Mouse (Mus musculus) embryo, embryonic 11 days (tissue): ENCODE results near the gene Epn2.

Experiments
- DNase-seq: peaks from one replicate; pipeline ENCODE4 v3.0.0-alpha.2; 2015

The Epn2 gene

DNA sequence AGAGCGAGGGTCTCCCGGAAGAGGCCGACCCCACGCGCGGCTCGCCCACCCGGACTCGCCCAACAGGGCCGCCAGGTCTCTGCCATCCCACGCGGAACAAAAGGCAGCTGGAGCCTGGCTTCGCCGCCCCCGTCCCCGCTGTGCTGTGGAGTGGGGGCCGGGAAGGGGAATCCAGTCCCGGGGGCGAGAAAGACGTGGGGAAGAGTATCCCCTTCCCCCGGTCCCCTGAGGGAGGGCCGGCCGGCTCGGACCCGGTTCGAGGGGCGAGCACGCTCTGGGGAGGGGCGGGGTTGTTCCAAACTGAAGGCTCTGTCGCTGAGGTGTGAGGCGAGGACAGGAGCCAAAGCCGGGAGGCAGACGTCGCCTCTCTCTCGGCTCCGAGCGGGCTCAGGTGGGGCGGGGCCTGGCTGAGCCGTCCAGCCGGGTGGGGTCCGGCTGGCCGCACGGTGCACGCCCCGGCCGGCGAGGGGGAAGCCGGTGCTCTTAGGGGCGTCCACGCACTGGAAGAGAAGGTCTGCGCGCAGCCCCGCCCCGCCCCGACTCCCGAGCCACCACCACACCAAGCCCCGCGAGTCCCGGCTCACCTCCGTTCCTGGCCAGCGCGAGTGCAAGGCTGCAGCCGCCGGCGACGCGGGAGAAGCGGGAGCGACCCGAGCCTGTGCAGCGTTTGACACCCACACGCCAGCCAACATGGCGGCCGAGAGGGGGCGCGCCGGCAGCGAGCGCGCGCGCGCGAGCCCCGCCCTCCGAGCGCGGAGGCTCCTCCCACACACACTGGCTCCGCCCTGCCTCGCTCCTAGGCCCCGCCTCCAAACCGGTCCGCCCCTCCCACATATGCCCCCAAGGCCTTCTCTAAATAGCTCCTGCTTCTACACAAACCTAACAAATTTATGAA lies at the start of gene Epn2:
Gene Epn2, minus strand, starts transcription at position 705 of the 895 bp plus-strand sequence.
- peak; percentile 87 for DNase-seq

DNA sequence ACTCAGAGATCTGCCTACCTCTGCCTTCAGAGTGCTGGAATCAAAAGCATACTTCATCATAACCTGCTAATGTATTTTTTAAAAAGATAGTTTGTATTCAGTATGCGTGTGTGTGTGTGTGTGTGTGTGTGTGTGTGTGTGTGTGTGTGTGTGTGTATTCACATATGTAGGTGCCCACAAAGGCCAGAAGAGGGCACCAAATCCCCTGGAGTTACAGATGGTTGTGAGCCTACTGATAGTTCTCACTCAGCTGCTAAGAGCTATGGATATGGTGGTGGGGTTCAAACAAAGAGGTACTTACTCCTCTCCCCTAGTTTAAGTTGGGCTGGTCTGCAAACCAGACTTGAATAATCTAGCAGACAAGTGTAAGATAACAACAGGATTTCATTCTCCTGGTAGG lies 47.0 kb upstream of the Epn2 start:
- no peak for DNase-seq

DNA sequence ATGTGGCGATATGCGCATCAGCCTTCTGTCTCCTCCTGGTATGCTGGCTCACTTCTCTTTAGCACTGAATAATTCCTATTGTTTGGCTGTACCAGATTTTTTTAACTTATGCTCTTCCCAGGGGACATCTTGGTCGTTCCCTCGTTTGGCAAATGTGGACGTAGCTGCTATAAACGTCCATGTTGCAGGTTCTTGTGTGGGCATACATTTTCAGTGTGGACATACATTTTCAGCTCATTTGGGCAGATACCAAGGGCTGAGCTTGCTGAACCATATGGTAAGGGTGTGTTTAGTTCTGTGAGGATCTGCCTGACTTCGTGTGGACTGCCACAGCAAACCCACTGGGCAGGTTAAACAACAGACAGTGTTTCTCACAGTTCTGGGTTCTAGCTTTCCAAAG lies 45.6 kb upstream of the Epn2 start:
- no peak for DNase-seq

DNA sequence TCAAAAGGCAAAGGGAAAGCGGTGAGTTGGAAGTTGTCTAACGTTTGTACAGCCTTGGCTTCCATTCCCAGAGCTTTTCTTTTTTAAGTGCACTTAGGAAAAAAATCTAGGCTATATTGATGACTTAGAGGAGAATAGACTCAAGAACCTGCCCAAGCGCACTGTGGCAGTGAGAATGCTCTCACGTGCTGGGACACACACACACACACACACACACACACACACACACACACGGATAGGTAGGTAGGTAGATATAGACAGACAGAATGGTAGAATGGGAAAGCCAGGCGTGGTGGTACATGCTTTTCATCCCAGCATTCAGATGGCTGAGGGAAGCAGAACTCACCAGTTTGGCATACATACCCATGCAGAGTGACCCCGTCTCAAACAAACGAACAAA lies 41.3 kb upstream of the Epn2 start:
- no peak for DNase-seq

DNA sequence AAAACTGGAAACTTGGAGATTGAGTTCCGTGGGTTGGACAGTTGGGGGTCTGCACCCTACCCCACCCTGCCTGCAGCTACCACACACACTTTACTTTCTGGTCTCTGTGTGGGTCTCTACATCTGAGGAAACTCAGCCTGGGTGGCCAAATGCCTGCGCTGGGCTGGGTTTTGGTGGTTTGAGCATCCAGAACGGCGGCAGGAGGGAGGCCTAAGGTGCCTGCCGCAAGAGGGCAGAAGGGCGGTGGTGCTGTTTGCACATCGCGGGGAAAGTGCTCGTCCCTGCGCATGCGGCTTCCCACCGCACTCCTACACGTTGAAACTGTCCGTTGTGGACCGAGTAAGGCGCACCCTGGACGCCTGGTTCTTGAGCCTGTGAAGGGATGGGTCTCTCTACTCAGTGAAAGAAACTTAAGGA lies 40.8 kb upstream of the Epn2 start:
- peak; percentile 90 for DNase-seq

DNA sequence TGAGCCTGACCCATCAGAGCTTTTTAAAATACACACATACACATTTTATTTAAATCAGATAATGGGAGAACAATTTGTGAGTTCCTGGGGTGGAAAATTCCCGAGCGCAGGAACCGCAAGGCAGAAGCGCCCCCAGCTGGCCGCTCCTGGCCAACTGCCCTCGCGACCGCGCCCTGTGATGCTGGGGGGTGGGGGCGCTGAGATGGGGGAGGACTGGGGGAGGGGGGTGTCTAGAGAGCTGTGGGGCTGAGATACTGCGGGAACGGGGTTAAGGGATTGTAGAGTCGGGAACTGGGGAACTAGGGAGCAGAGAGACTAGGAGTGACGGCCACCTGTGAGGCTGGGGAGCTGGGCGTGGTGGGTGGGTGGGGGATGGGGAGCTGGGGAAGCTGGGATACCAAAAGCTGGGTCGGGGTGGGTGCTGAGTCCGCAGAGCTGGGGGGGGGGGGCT lies 40.3 kb upstream of the Epn2 start:
- peak; percentile 86 for DNase-seq

DNA sequence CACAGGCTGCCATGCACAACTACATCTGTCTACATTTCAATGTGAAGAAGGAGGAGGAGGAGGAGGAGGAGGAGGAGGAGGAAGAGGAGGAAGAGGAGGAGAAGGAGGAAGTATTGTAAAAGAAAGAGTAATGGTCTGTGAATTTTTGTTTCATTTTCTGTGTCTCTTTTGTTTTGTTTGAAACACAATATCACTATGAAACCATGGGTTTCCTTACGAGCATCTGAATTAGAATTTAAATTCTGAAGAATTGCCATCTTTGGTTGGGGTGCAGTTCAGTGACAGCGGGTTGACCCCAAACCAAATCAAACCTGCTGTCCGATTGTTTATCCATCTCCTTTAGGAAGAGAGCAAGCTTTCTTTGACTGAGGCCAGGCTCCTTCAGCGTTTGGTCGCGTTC lies 39.9 kb upstream of the Epn2 start:
- no peak for DNase-seq

DNA sequence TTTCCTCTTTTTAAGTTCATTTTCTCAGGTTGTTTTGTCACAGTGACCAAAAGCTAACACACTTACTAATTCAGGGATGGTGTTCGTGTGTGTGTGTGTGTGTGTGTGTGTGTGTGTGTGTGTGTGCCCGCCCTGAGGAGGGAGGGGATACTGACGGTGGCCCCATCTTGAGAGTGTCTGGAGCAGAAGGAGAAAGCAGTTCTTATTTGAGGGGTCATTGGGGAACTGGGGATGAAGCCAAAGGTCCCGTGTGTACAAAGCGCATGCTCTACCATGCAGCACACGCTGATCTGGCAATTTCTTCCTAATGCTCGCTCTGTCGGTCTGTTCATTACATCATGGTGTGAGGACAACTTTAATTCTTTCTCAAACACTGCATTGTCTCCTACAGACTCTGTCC lies 39.1 kb upstream of the Epn2 start:
- no peak for DNase-seq

DNA sequence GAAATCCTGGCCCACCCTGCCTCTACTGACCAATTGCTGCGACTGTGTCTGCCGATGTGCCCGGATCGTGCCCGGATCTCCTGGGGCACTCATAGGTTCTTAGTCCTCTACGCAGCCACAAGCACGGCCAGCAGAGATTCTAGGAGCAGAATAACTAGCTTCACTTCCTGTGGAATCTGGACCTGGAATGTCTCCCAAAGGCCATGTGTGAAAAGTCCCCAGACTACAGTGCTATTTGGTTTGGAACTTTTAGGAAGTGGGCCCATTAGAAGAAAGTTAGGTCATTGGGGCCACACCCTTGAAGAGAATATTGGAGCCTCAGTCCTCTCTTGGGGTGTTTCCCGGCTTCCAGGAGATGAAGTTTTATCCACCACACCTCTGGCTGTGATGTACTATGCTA lies 38.6 kb upstream of the Epn2 start:
- no peak for DNase-seq

DNA sequence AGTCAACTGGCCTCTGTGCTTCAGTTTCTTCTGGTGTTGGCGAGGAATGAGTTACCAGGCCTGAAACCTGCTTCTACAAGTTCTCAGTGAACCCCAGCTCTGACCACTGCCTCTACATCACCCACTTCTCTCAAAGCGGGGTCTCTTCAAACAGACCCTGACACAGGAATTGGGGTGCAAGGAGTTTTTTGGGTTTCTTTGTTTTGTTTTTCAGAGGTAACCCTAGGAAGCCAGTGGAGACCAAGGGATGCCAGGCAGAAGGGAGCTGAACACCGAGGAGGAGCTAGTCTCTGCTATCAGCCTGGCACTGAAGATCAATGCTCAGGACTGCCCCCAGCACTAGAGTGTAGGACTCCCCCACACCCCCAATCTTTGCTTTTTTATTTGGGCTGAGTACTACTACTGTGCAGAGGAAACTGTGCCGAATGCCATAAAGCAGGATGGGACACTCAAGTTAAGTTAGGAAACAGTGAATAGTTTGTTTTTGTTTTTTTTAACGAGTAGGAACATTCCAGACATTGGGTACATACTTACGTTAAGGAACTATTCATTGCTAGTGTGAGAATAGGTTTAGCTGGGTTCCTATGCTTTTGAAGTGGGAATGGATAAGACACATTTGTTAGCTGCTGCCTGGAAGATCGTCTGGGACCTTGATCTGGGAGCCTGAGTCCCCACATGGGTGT lies 37.9 kb upstream of the Epn2 start:
- no peak for DNase-seq

DNA sequence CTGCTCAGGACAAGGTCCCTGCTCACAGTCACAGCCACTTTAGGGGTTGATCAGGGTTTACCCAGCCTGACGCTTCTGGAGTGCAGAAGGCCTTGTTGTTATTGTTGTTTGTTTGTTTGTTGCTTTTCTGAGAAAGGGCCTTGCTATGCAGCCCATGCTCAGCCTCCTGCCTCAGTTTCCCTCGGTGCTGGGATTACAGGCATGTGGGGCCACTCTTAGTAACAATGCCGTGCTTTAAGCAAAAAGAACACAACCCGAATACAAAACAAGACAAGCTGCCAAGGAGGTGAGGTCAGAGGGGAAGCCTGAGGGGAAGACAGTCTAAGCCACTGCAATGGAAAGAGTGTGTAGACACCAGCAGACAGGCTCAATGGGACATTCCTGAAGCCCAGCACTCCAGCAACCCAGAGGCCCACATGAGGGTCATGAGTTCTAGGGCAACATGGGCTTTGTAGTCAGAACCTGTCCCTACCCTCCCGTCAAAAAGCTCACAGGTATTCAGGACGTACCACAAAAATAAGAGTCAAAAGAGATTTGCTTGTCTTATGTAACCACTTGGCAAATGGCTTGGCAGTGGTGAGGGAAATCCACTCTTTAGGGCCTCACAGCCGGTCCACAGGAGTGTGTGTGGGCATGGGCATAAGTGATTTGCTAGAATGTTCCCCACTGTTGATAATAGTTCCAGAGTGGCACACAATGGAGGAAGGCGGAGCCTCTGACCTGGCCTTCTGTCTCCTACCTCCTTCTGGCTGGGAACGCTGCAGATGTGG lies 37.2 kb upstream of the Epn2 start:
- DNase-seq, result no peak

DNA sequence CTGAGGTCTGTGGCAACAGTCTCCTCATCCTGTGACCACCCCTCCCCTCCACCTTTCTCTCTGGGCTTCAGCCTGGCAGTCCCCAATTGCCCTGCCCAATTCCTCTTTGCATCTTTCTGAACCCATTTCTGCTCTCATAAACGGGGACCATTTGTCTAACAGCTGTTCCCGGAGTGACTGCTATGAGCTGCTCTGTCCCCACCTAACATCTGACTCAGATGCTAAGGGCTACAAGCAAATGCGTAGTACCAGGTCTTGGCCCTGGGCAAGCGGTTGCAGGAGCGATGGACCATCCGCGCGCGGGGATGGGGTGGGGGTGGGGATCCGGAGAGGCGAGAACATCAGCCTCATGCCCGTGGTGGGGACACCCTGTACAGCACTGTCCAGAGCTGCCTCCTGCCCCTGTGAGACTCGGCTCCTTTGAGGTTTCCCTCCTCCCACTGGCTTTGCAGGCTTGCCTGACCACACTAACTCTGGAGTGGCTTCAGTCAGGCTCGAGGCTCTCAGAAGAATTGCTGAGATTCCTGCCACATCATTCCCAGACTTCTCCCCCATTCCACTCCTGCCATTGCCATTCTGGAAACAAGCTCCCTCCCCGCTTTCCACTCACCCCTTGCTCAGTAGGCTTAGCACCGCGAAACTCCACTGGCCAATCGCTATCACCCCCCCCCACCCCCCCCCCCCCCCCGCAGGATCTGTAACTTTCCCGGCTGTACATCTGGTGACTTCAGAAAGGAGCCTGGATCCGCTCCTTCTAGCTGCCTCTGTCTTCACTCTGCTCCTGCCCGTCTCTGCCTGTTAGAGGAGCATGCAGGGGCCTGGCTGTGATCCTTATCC lies 36.4 kb upstream of the Epn2 start:
- DNase-seq, result peak; percentile 45

DNA sequence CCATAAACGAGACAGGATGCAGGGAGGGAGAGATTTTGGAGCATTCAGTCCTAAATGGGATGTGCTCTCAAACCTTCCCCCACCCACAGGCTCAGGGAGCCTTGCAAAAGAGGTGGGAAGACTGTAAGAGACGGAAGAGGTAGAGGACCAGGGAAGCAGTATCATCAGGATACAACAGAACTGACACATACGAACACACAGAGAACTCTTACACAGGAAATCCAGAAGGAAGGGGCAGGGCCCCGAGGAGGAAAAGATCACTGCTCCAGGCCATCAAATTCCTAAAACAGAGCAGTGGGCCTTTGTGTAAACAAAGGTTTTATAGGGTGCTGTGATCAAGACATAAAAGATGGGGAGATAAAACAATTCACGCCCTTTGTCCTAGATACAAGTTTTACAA lies 34.9 kb upstream of the Epn2 start:
- DNase-seq, result no peak

DNA sequence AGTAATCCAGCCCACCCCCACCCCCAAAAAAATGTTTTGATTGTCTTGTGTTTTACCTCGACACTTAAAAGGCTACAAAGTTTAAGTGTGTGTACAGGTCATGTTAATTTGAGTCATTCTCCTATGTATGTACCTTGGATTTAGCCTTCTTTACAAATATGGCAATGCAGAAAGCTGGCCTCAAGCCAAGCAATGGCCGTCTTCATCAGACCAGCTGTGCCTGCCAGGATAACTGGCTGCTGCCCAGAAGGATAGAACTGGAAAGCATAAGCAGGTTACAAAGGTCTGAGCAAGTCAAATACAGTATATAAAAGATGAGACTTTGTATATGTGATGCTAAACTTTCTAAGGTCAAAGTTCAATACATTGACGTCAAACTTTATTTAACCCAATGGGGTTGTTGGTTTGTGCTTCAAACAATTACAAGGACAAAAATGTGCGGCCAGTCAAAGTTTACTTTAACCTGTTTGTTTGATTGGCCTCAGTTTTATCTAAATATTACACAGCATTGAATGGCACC lies 32.7 kb upstream of the Epn2 start:
- DNase-seq, result no peak

DNA sequence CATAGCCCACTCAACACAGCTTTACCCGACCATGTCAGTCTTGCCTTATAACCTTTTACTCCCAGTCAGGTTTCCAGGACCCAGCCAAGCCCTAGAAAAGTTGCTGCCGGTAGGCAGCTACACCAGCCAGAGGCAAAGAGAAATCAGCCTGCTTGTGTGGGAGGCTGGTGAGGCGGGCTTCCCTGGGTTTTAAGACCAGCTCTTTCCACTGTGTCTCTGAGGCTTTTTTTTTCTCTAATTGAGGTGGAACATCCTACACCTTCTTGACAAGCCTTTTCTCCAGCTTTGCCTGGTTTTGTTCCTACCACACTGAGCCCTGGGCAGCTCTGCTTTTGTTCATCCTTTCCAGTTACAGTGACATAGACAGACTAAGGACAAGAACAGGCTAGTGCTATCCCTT lies 31.7 kb upstream of the Epn2 start:
- DNase-seq, result no peak

DNA sequence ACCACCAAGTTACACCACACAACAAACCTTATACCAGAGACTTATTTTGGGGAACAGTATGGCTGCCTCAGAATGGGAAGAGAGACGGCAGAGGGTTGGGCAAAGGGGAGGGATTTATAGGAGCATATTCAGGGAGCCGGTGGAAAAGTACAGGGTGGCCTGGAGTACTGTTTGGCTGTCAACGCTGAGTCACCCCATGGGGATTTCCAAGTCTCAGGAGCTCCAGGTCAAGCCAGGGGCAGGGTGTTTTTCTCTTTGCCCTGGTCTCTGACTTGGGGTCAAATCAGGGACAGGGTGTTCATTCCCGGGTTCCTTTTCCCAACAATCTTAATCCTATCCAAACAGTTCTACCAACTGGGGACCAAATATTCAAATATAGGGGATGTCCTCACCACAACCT lies 28.6 kb upstream of the Epn2 start:
- DNase-seq, result no peak

DNA sequence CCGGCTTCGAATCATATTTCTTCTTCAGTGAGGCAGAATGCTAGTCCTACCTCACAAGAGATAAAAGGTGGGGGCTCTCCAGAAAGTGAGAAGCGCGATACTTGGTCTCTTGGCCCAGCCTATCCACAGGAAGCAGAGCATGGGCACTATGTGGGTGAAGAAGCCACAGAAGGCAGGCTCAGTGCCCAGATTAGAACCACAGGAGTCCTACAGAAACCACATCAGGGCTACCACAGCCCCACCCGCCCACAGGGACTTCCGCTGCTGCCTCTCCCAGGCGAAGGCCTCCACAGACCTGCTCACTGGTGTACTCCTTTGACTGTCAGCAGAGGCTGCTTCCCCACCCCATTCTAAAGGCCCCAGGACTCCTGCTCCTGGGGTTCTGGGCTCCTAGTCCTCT lies 23.2 kb upstream of the Epn2 start:
- DNase-seq, result no peak

DNA sequence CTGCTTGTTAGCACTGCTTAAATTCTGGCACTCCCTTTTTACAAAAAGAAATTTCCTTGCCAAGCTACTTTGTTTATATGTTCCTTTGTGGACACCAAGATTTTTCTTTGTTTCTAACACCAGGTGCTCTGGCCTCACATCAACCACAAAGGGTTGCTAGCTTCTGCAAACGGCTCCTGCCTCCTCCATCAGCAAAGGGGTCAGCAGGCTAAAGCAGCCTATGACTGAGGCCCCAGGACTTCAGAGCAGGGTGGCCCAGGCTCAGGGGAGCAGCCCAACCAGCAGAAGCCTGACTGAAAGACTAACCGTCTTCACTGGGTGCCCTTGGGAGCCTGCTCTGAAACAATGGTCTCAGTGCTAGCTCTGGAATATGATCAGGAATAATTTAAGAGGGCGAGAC lies 22.0 kb upstream of the Epn2 start:
- DNase-seq, result no peak

DNA sequence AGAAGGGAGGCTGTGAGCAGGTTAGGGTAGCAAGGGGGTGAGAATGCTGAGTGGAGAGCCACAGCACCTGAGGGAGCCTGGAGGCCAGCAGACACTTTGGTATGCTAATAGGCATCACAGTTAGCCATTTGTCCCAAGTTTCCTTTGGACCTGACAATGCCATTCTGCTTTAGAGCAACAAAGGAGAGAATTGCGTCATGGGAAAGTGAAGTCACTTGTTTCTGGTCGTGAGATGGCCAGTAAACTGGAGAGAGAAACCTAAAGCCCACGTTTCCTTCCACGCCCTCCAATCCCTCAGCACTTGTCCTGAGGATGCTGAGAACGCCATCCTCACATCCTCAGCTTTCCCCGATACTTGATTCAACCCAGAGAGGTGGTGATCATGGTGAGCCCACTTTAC lies 18.9 kb upstream of the Epn2 start:
- no peak for DNase-seq

DNA sequence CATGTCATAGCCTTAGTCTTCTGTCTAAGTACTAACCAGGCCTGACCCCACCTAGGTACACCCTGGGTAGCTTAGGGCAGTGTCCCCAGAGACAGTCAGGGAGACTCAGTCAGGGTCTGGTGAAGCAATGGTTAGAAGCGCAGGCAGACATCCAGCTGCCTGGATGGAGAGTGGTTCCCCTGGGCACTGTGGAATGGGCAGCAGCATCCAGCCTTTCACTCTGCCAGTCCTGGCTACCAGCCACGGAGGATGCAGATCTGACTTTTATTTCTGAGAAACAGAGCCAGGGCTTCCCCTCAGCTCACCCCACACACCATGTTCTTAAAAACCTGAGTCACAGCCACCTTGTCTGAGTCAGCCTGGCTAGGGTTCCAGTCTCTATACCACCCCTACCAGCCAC lies 18.0 kb upstream of the Epn2 start:
- DNase-seq, result no peak

DNA sequence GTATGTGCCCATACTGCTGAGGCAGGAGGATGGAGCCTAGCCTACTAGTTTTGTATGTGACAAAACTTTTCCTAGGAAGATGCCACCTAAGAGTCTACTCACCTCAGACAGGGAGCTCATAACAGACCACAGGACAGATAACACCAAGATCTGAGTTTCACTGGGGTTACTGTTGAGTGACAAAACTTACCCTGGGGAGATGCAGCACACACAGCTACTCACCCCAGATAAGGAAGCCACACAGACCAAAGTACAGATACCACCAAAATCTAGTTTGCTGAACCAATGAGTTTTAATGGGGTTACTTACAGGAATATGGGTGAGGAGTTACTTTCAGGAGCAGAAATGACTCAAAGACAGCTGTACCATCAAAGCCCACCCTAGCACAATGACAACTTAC lies 13.6 kb upstream of the Epn2 start:
- DNase-seq, result no peak

DNA sequence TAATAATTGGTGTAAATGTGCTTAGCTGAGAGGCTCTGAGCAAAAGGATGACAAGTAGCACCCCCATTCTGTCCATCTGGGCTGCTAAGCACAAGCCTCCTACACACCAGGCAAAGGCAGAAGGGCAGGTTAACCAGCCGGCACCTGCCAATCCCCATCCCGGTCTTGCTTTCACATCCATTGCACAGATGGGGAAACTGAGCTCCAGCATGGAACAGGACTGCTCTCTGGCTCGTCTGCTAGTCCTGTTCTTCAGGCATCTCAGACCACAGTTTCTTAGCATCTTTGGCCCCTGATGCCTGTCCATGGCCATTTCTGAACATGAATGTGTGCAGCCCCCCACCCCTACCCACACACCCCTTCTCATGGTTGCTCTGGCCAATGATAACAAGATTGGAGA lies 12.6 kb upstream of the Epn2 start:
- no peak for DNase-seq
